Mouse (Mus musculus) testis, postnatal 10 days (tissue): ENCODE measurements around the gene Cdrt4.

Experiments
- DNase-seq: peaks from one replicate; pipeline ENCODE4 v3.0.0; 2021; ENCODE audit warnings: low spot score

The Cdrt4 gene

GRCm38 (mm10) chr11:63040002-63040661 is 89.1 kb downstream of the Cdrt4 start:
- no peak for DNase-seq
